Mouse (Mus musculus) hindbrain, embryonic 13.5 days (tissue): Measurements from ENCODE around the gene Tmc5. TPM values are rescaled to one million over a fixed set of nuclear protein-coding genes. Genes with fewer than 3 reads are reported as not detected.

Source experiments
- ATAC-seq: fragments of 200-750 bp; cut with Nextera tagmentation; 2 replicates; pipeline ENCODE4 v1.8.0; 2017; ENCODE audit warnings: moderate TSS enrichment; ENCODE audit not compliant: low FRiP score
- H3K27ac ChIP-seq: fragments of 300-500 bp; sonication (generic); 2 replicates; pipeline ENCODE4 v1.5.1; 2015; ENCODE audit warnings: inconsistent platforms, mild to moderate bottlenecking, moderate library complexity
- H3K27me3 ChIP-seq: fragments of 300-500 bp; sonication (generic); 2 replicates; pipeline ENCODE4 v1.6.1; 2015; ENCODE audit warnings: mild to moderate bottlenecking, inconsistent platforms
- H3K36me3 ChIP-seq: fragments of 300-500 bp; sonication (generic); 2 replicates; pipeline ENCODE4 v1.6.1; 2015; ENCODE audit warnings: mild to moderate bottlenecking, inconsistent platforms
- H3K4me1 ChIP-seq: fragments of 300-500 bp; sonication (generic); replicated peaks from 2 replicates; pipeline ENCODE4 v1.6.1; 2015; ENCODE audit warnings: inconsistent platforms
- H3K4me2 ChIP-seq: fragments of 300-500 bp; sonication (generic); 2 replicates; pipeline ENCODE4 v1.6.1; 2015; ENCODE audit warnings: inconsistent platforms, mild to moderate bottlenecking, moderate library complexity
- H3K4me3 ChIP-seq: fragments of 300-500 bp; sonication (generic); 2 replicates; pipeline ENCODE4 v1.5.1; 2015; ENCODE audit warnings: mild to moderate bottlenecking, inconsistent platforms
- H3K9ac ChIP-seq: fragments of 300-500 bp; sonication (generic); 2 replicates; pipeline ENCODE4 v1.6.1; 2015; ENCODE audit warnings: mild to moderate bottlenecking, inconsistent platforms
- H3K9me3 ChIP-seq: fragments of 300-500 bp; sonication (generic); 2 replicates; pipeline ENCODE4 v1.6.1; 2016; ENCODE audit warnings: inconsistent platforms
- WGBS: fragments of 180-500 bp; shearing (Covaris S2); methylation state at CpG from one replicate; pipeline ENCODE4 v1.1.7; 2015; 5-methylcytosine and 5-hydroxymethylcytosine counted together
- polyA plus RNA-seq: library from polyadenylated mRNA; unstranded; fragments of >200 nt; fragmentation: Nextera tagmentation; extraction: Ambion mirVana; gene quantifications from 2 replicates; pipeline ENCODE4 v1.2.1, GENCODE M21; 2015

Gene Tmc5
- polyA plus RNA-seq, 1 experiment from 2014 or later, result 0.21 TPM

DNA sequence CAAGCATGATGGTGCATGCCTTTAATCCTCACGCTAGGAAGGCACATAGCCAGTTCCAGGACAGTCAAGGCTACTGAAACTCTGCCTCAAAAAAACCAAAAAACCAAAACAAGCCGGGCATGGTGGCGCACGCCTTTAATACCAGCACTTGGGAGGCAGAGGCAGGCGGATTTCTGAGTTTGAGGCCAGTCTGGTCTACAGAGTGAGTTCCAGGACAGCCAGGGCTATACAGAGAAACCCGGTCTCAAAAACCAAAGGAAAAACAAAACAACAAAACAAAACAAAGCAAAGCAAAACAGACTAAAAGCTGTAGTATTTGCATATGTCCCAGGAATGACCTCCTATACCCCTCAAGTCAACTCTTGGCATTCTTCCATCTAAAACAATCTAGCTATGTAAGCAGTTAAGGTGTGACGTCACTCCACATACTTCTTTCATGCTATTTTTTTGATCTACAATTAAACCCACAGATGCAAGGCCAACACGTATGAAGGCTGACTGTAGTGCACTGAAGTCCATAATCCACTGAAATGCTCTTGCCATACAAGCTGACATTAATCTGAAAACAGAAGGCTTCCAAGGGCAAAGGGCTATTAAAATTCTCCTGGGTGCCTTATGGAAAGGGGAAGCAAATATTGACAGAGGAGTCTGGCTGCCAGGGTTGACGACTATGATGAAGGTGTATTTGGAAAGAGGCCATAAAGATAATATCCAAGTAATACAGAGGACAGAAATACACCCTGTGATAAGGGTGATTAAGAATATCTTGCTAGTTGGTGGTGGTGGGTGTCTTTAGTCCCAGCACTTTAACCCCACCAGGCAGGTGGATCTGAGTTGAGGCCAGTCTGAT, 107.1 kb downstream of the Tmc5 start:
- Histone ChIP-seq H3K27me3 (no peaks in the 10 kb centered on the region), H3K4me2 (peak overlapping the region; percentile 66), H3K36me3 (peaks cover 16% of the 10 kb centered on the region), H3K4me3 (peak overlapping the region; percentile 87), H3K4me1 (peaks cover 31% of the 10 kb centered on the region), H3K9me3 (no peaks in the 10 kb centered on the region), H3K9ac (peak overlapping the region; percentile 98), H3K27ac (peak overlapping the region; percentile 95; the same call in 1 of the 2 replicates)
- 78% methylated on average over 9 of the region's 9 CpGs for WGBS
- ATAC-seq, result no peak

DNA sequence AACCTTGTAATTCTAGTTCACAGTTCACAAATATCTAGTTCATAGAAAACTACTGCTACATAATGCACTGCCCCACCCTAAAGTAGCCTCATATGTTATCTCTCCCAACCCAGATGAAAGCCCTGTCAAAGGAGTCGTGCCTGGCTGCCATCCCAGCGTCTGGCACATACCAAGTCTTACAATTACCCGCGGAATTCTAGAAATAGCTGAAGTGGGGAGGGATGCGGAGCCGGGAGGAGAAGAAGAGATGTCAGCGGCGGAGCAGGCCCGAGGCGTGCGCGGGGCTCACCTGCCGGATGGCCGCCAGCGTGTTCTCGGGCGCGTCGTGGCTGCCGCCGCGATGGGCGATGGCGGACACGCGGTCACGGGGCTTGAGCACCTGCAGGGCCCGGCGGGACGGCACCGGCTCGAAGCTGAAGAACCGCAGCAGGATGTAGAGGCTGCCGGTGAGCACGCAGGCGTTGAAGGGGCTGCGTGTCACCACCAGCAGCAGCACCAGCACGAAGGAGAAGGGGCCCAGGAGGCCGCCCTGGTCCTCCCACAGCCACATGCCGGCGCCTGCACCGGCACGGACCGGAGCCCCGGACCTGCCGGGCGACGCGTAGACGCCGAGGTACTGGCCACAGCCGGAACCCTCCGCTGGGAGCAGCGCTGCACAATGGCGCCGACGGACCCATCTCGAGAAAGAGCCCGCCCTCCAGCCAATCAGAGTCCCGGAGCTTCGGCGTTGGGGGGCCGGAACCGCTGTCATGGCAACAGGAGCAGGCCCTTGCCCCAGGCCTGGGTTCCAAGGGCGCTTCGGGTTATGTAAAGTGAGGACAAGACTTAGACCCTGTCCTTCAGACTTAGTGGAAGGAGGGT, 108.2 kb downstream of the Tmc5 start, which contains the start of gene Gde1:
TSS of gene Gde1 (minus strand) at position 678 of the 861 bp plus-strand sequence.
- no peaks in the 10 kb centered on the region for H3K9me3 ChIP-seq
- H3K4me3 ChIP-seq, result peak within 1 kb of the TSS; percentile 87
- peak within 1 kb of the TSS; percentile 95 for H3K27ac ChIP-seq
- H3K27me3 ChIP-seq, result no peaks in the 10 kb centered on the region
- peak; percentile 94 for ATAC-seq
- H3K4me2 ChIP-seq, result peak within 1 kb of the TSS; percentile 66
- peak within 1 kb of the TSS; percentile 98 for H3K9ac ChIP-seq
- peaks cover 16% of the 10 kb centered on the region for H3K36me3 ChIP-seq
- peaks cover 31% of the 10 kb centered on the region for H3K4me1 ChIP-seq
- WGBS, result under 1% methylated on average over 66 of the region's 66 CpGs

DNA sequence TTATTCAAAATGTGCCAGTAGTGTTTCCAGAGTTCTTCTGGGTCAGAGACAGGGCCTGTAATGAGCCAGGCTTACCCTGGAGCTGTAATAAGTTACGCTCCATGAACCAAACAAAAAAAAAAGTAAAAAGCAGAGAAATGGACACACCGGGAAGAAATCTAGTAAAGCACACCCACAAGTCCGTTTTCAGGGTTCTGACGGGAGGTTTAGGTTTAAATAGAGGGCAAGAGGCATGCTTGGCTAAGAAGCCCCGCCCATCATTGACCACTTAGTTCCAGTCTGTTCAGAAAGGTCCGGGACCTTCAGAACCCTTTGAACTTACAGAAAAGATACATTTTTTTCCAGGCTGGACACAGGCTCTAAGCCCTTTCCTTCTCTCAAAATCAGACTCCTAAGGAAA, 109.0 kb downstream of the Tmc5 start:
- 33% methylated on average over 6 of the region's 6 CpGs for WGBS
- ATAC-seq, result peak; percentile 9

DNA sequence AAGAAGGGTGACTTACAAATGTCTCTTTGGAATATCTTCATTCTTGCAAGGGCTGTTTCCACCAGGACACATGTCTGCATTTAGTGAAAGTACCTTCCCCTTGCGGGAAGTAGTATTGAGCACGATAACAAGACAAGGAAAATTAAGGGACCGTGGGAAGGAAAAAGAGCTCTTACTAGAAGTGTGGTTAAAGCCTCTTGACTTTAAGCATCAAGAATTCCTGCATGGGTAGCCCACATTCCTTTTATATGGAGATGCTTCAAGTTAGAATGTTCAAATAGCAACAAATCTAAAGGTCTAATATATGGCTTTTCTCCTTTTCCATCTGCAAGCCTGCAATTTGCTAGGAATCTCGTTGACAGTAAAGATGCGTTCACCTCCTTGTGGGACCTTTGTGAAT, 109.4 kb downstream of the Tmc5 start:
- 96% methylated on average over 5 of the region's 5 CpGs for WGBS
- Histone ChIP-seq H3K4me2 (no peak overlapping the region), H3K4me3 (no peak overlapping the region), H3K36me3 (peaks cover 12% of the 10 kb centered on the region; the same call in 1 of the 2 replicates), H3K9me3 (no peaks in the 10 kb centered on the region), H3K27me3 (no peaks in the 10 kb centered on the region), H3K4me1 (peaks cover 31% of the 10 kb centered on the region), H3K9ac (no peak overlapping the region), H3K27ac (no peak overlapping the region)
- ATAC-seq, result no peak

More for the DNA sequence above, 109.0 kb downstream of the Tmc5 start:
- Histone ChIP-seq H3K4me2 (peak overlapping the region; percentile 66), H3K9me3 (no peaks in the 10 kb centered on the region), H3K27me3 (no peaks in the 10 kb centered on the region), H3K27ac (peak overlapping the region; percentile 95; the same call in 1 of the 2 replicates), H3K36me3 (peaks cover 15% of the 10 kb centered on the region), H3K4me3 (peak overlapping the region; percentile 87), H3K9ac (0 out of 2 replicates have a peak overlapping the region, but pooled peaks have one; percentile 98), H3K4me1 (peaks cover 31% of the 10 kb centered on the region)

DNA sequence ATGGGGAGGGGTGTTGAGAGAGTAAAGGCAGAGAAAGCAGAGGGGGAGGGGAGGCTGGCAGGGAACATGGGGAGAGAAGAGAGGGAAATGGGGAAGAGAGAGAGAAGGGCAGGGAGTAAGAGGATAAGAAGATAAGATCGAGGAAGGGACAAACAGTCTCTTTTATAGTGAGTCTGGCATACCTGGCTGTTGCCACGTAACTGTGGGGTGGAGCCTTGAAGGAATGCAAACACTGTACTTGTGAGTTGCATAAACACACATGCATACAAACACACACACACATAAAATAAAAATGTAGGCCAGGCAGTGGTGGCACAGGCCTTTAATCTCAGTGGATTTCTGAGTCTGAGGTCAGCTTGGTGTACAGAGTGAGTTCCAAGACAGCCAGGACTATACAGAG, 110.1 kb downstream of the Tmc5 start:
- Histone ChIP-seq H3K9ac (no peak overlapping the region), H3K9me3 (no peaks in the 10 kb centered on the region), H3K4me1 (peaks cover 31% of the 10 kb centered on the region), H3K27ac (no peak overlapping the region), H3K4me2 (no peak overlapping the region), H3K4me3 (no peak overlapping the region), H3K36me3 (0 out of 2 replicates have a peak, but pooled peaks cover 7% of the 10 kb centered on the region), H3K27me3 (no peaks in the 10 kb centered on the region)
- 70% methylated on average over 2 of the region's 2 CpGs for WGBS
- no peak for ATAC-seq

DNA sequence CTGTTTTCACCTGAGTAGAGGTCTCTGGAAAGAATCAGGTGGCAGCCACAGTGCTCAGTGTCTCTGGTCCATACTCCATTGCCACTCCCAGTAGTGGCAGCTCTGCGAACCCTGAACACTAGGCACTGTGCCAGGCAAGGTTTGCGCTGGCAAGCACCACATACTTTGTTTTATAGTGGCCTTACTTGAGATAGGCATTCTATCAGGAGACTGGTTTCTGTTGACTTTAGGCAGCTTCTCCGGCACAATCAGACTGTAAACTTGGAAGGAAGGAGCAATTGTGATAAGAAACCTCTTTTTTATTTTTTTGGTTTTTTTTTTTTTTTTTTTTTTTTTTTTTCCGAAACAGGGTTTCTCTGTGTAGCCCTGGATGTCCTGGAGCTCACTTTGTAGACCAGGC, 110.9 kb downstream of the Tmc5 start:
- H3K27me3 ChIP-seq, result no peaks in the 10 kb centered on the region
- ATAC-seq, result no peak
- 82% methylated on average over 4 of the region's 4 CpGs for WGBS
- no peak overlapping the region for H3K4me2 ChIP-seq
- no peaks in the 10 kb centered on the region for H3K9me3 ChIP-seq
- peaks cover 29% of the 10 kb centered on the region for H3K4me1 ChIP-seq
- H3K9ac ChIP-seq, result no peak overlapping the region
- no peak overlapping the region for H3K4me3 ChIP-seq
- no peak overlapping the region for H3K27ac ChIP-seq
- 0 out of 2 replicates have a peak, but pooled peaks cover 6% of the 10 kb centered on the region for H3K36me3 ChIP-seq

DNA sequence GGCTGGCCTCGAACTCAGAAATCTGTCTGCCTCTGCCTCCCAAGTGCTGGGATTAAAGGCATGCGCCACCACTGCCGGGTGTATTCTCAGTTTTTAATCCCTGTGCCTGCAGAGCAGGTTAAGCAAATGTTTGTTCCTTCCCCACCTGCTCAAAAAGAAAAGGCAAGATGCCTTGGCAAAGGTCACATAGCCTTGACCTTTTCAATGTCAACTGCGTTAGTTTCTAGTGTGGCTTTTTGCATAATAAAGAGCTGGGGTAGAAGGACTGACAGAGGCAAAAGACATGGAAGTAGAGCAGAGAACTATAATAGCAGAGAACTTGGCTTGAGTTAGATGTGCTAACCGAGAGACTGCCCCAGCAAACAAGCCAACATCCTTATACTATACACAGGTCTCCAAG, 113.7 kb downstream of the Tmc5 start:
- ATAC-seq, result no peak
- no peak overlapping the region for H3K27ac ChIP-seq
- peaks cover 6% of the 10 kb centered on the region for H3K36me3 ChIP-seq
- WGBS, result 68% methylated on average over 5 of the region's 5 CpGs
- peaks cover 20% of the 10 kb centered on the region for H3K4me1 ChIP-seq
- no peak overlapping the region for H3K4me2 ChIP-seq
- H3K27me3 ChIP-seq, result no peaks in the 10 kb centered on the region
- H3K9me3 ChIP-seq, result no peaks in the 10 kb centered on the region
- no peak overlapping the region for H3K4me3 ChIP-seq
- no peak overlapping the region for H3K9ac ChIP-seq

DNA sequence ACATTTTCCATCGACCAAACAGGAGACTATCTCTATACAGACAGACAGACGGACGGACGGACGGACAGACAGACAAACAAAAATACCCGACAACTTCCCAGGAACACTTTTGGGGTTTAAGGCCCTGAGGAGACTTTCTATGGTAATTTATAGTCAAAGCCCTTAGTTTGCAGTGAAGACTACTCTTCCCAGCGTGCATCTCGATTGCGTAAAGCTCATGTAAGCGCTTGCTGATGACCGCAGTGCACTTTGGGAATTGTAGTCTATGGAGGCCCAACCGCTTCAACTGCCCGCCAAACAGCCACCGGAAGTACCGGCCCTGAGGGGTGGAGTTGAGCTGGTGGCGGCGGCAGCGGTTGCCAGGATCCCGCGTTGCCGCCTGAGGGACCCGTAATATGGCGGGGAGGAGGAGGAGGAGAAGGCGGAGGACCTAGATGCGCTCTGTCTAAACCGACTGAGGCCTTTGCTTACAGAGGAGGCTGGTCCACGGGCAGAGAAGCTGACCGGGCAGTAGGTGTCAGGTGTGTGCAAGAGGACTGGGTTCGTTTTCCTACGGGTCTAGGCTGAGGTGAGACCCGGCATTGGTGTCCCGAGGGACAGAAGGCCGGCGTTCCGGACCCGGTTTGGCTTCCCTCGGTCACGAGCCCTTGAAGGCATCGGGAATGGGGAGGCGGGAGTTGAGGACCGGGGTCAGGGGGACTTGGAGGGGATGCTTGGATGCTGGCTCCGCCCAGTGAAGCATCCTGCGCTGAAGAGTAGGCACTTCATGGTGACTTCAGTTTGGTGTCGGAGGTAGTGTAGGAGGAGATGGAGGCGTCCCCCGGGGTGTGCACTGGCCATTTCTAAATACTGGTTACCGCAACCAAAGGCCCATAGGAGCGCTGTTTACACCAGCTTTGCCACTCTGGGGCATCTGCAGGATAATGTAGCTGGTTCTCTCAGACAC, 115.4 kb downstream of the Tmc5 start, which contains the start of gene Ccp110:
TSS of gene Ccp110 (plus strand) at position 325 of the 946 bp plus-strand sequence.
- H3K4me1 ChIP-seq, result peaks cover 15% of the 10 kb centered on the region
- WGBS, result 1% methylated on average over 48 of the region's 48 CpGs
- peaks cover 15% of the 10 kb centered on the region for H3K36me3 ChIP-seq

DNA sequence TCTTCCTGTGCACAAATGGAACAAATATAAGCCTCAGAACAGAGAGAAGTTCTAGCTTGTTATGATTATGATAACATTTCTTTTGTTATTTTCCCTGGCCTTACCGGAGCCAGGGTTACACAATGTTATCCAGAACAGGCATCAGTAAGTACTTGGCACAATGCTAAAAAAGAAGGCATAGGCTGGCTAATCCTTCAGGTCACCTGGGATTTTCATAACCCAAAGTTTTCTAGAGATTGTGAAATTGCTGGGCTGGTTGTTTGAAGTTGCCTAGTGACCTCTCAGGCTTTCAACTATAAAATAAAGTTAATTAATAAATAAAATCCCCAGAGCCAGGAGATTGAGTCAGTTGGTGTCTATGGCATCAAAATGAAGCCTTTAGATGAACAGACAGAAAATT, 117.8 kb downstream of the Tmc5 start:
- H3K27me3 ChIP-seq, result no peaks in the 10 kb centered on the region
- no peak overlapping the region for H3K27ac ChIP-seq
- peaks cover 33% of the 10 kb centered on the region for H3K36me3 ChIP-seq
- no peak overlapping the region for H3K4me2 ChIP-seq
- no peak overlapping the region for H3K4me3 ChIP-seq
- H3K4me1 ChIP-seq, result peaks cover 15% of the 10 kb centered on the region
- no peaks in the 10 kb centered on the region for H3K9me3 ChIP-seq
- ATAC-seq, result no peak
- WGBS, result 95% methylated on average over 1 of the region's 1 CpGs
- H3K9ac ChIP-seq, result no peak overlapping the region

More for the DNA sequence above, 115.4 kb downstream of the Tmc5 start, which contains the start of gene Ccp110:
- Histone ChIP-seq H3K27ac (peak within 1 kb of the TSS; percentile 86), H3K9me3 (no peaks in the 10 kb centered on the region), H3K9ac (peak within 1 kb of the TSS; percentile 88), H3K27me3 (no peaks in the 10 kb centered on the region), H3K4me3 (peak within 1 kb of the TSS; percentile 91), H3K4me2 (peak within 1 kb of the TSS; percentile 77)
- ATAC-seq, result peak; percentile 97

DNA sequence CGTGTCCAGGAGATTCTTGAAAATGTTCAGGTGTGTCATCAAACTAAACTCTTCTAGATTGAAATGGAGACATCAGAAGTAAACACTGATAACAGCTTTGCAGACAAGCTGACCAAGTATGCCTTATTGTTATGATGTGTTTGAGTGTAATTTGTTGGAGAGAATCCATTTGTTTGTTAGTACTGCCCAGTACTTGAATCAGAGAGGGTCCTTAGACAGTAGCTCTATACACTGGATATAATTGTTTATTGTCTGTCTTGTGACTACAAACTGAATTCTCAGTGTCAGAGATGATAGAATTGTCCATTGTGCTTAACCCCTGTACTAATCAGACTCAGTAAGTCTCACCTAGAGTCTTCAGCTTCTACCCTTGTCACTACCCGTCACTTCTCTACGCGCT, 121.0 kb downstream of the Tmc5 start:
- H3K9ac ChIP-seq, result no peak overlapping the region
- no peak for ATAC-seq
- H3K36me3 ChIP-seq, result peaks cover 51% of the 10 kb centered on the region
- WGBS, result 98% methylated on average over 4 of the region's 4 CpGs
- no peaks in the 10 kb centered on the region for H3K9me3 ChIP-seq
- H3K4me2 ChIP-seq, result no peak overlapping the region
- H3K27me3 ChIP-seq, result no peaks in the 10 kb centered on the region
- no peak overlapping the region for H3K27ac ChIP-seq
- H3K4me3 ChIP-seq, result no peak overlapping the region
- peaks cover 13% of the 10 kb centered on the region for H3K4me1 ChIP-seq

DNA sequence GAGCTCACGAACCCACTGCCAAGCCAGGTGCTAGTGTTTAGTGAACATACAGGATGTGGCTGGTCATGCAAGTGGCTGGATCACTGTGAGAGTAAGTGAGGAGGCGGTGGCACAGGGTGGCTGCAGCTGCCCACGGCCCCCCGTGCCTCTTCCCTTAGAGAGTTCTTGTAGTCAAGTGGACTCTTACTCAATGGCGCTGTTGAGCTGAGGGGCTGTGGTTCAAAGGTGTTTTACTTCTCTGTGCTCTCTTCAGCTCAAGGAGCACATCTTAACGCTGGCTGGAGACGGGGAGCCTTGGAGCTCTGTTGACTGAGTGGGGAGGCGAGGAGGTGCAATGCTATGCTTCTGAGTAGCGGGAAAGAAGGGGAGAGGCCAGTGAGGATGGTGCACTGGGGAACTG, 126.8 kb downstream of the Tmc5 start:
- no peak overlapping the region for H3K4me3 ChIP-seq
- no peak overlapping the region for H3K4me2 ChIP-seq
- H3K36me3 ChIP-seq, result peaks cover 79% of the 10 kb centered on the region
- H3K27me3 ChIP-seq, result no peaks in the 10 kb centered on the region
- no peak for ATAC-seq
- no peaks in the 10 kb centered on the region for H3K9me3 ChIP-seq
- 95% methylated on average over 9 of the region's 9 CpGs for WGBS
- H3K9ac ChIP-seq, result no peak overlapping the region
- no peaks in the 10 kb centered on the region for H3K4me1 ChIP-seq
- H3K27ac ChIP-seq, result no peak overlapping the region
